Mouse (Mus musculus): ENCODE measurements around the gene 1700011M02Rik. TPM values are rescaled to one million over a fixed set of nuclear protein-coding genes. Genes with fewer than 3 reads are reported as not detected.

The 1700011M02Rik gene
- polyA plus RNA-seq, 1 experiment from 2014 or later, result not detected

Other genes starting within 250 kb of the 1700011M02Rik start
- gene Gm3880, start 221.9 kb upstream of the 1700011M02Rik start, polyA plus RNA-seq (2016; fragmentation: Nextera tagmentation; extraction: Ambion mirVana), result not detected in 2 replicates
- gene Gm9112, start 201.3 kb upstream of the 1700011M02Rik start, polyA plus RNA-seq (2016; fragmentation: Nextera tagmentation; extraction: Ambion mirVana), result not detected in 2 replicates
- not detected in 2 replicates for gene Dmrtc1b, start 201.0 kb upstream of the 1700011M02Rik start, polyA plus RNA-seq (2016; fragmentation: Nextera tagmentation; extraction: Ambion mirVana)
- not detected in 2 replicates for gene Dmrtc1c1, start 105.9 kb upstream of the 1700011M02Rik start, polyA plus RNA-seq (2016; fragmentation: Nextera tagmentation; extraction: Ambion mirVana)
- gene Dmrtc1c2, start 54.3 kb upstream of the 1700011M02Rik start, polyA plus RNA-seq (2016; fragmentation: Nextera tagmentation; extraction: Ambion mirVana), result not detected in 2 replicates
- gene 1700031F05Rik, start 40.9 kb upstream of the 1700011M02Rik start, polyA plus RNA-seq (2016; fragmentation: Nextera tagmentation; extraction: Ambion mirVana), result not detected in 2 replicates
- gene Dmrtc1a, start 218 bp upstream of the 1700011M02Rik start, polyA plus RNA-seq (2016; fragmentation: Nextera tagmentation; extraction: Ambion mirVana), result 0.47 and 0.79 TPM in 2 replicates
- gene 1700018G05Rik, start 19.5 kb downstream of the 1700011M02Rik start, polyA plus RNA-seq (2016; fragmentation: Nextera tagmentation; extraction: Ambion mirVana), result not detected in 2 replicates

Measured in heart, embryonic 10.5 days (tissue).